8 mouse cellular contexts compared by ENCODE assay signal in genomic region chr16:17222197-17222596, GRCm38 (mm10). TPM values are rescaled to one million over a fixed set of nuclear protein-coding genes. Genes with fewer than 3 reads are reported as not detected.
DNase-seq lines count a peak whose midpoint lies in the region; ATAC-seq lines count a peak whose summit lies in the region.

No protein-coding gene starts in this region.

- peak; percentile 97 for DNase-seq in ZHBTc4 (ENCODE audit: low read depth, low spot score)
- peak; percentile 86 for DNase-seq in embryo, embryonic 11 days
- peak; percentile 94 to 97 for DNase-seq in gastrocnemius, postnatal 36 days
- peak; percentile 66 to 99 for DNase-seq in left cerebral cortex, adult 8-10 months (ENCODE audit: low spot score in 2 of 2)
- peak; percentile 90 to 93 for DNase-seq in lung, postnatal 4 days
- DNase-seq in right cerebral cortex, adult 2 months (ENCODE audit: low spot score in 2 of 2): peak; percentile 95 to 98
- peak; percentile 100 for DNase-seq in urinary bladder, postnatal 10 days (ENCODE audit: low spot score)

- intact Hi-C loops in gastrocnemius, postnatal 36 days (cut with DNase I): no loop called here

- peak; percentile 100 for ATAC-seq in inflammation-experienced regulatory T-cells, adult 6 months

RNA-seq across cellular contexts. Expression of gene Hic2, which starts 11.2 kb away (rescaled TPM):
- total RNA-seq in gastrocnemius, postnatal 36 days (2021): 1 to 10 TPM; 1.1 to 1.3 TPM
- 1 to 10 TPM in 1 of 3 experiments, under 1 TPM in 2; 0.72 to 1.8 (median 0.83) TPM for polyA plus RNA-seq in inflammation-experienced regulatory T-cells, adult 6 months (2017; shearing (Covaris generic))
- 1 to 10 TPM; 4.7 to 6.8 (median 6.2) TPM for total RNA-seq in left cerebral cortex, adult 8-10 months (2022)

RNA-seq across cellular contexts. Expression of gene Rimbp3, which starts 13.8 kb away (rescaled TPM):
- not detected for total RNA-seq in gastrocnemius, postnatal 36 days (2021)
- under 1 TPM in 1 of 3 experiments, not detected in 2; 0.07 TPM for polyA plus RNA-seq in inflammation-experienced regulatory T-cells, adult 6 months (2017; shearing (Covaris generic))
- 1 to 10 TPM; 2.3 to 3.0 (median 2.7) TPM for total RNA-seq in left cerebral cortex, adult 8-10 months (2022)

RNA-seq across cellular contexts. Expression of gene Ube2l3, which starts 19.7 kb away (rescaled TPM):
- total RNA-seq in gastrocnemius, postnatal 36 days (2021): 100 to 1,000 TPM; 130 to 135 TPM
- 100 to 1,000 TPM; 241 to 356 (median 330) TPM for polyA plus RNA-seq in inflammation-experienced regulatory T-cells, adult 6 months (2017; shearing (Covaris generic))
- 100 to 1,000 TPM; 125 to 149 (median 144) TPM for total RNA-seq in left cerebral cortex, adult 8-10 months (2022)

RNA-seq across cellular contexts. Expression of gene Tmem191c, which starts 53.7 kb away (rescaled TPM):
- total RNA-seq in gastrocnemius, postnatal 36 days (2021): 1 to 10 TPM in 1 of 2 experiments, under 1 TPM in 1; 0.91 to 1.4 TPM
- 10 to 100 TPM; 16.9 to 42.0 (median 36.2) TPM for polyA plus RNA-seq in inflammation-experienced regulatory T-cells, adult 6 months (2017; shearing (Covaris generic))
- total RNA-seq in left cerebral cortex, adult 8-10 months (2022): 100 to 1,000 TPM in 2 of 4 experiments, 10 to 100 TPM in 2; 86.7 to 118 (median 106) TPM

Comparison
In these comparisons a context has a peak if more than half of its experiments do, and no peak if none do; other contexts are left out.
1. Peak in every context shown above with its lines: DNase-seq and ATAC-seq.